Comparison of ENCODE assay signal across 19 mouse cellular contexts in genomic region chr5:30519494-30519893, GRCm38 (mm10). TPM values are rescaled to one million over a fixed set of nuclear protein-coding genes. Genes with fewer than 3 reads are reported as not detected.
DNase-seq lines count a peak whose midpoint lies in the region; ATAC-seq and TF ChIP-seq lines count a peak whose summit lies in the region.
"Had no signal": no experiment of that assay in that cellular context is flagged by ENCODE, and none has a peak within 500 bp of the region (broad histone marks: within the 10 kb centered on the region; RNA-seq: fewer than 3 reads in every experiment).

No protein-coding gene starts in this region.

- peaks cover 29% of the 10 kb centered on the region for H3K4me1 ChIP-seq in heart, embryonic 10.5 days
- peaks cover 20% of the 10 kb centered on the region for H3K4me1 ChIP-seq in lung, embryonic 14.5 days (ENCODE audit: insufficient read depth)
- peaks cover 1% of the 10 kb centered on the region; the same call in 1 of the 2 replicates for H3K4me1 ChIP-seq in bone marrow, adult 2 months (ENCODE audit: control insufficient read depth, insufficient read depth, low read length)
- peaks cover 37% of the 10 kb centered on the region for H3K4me1 ChIP-seq in liver, embryonic 13.5 days (replicated peaks)

- no peak for DNase-seq in heart, embryonic 10.5 days (ENCODE audit: low spot score)
- DNase-seq in heart, postnatal 10 days: no peak
- DNase-seq in lung, embryonic 14.5 days: peak; percentile 46
- DNase-seq in lung, postnatal 10 days: no peak
- DNase-seq in liver, embryonic 13.5 days: no peak
- no peak for DNase-seq in heart, postnatal 14 days
- DNase-seq: cerebellum, adult 11 months; layer of hippocampus, adult 9-11 months; midbrain, embryonic 14.5 days; spleen, adult 18-20 months had no signal

- no peaks in the 10 kb centered on the region for H3K36me3 ChIP-seq in heart, embryonic 10.5 days
- no peaks in the 10 kb centered on the region for H3K36me3 ChIP-seq in lung, embryonic 14.5 days (ENCODE audit: insufficient read depth)
- H3K36me3 ChIP-seq in liver, embryonic 13.5 days: no peaks in the 10 kb centered on the region
- H3K36me3 ChIP-seq: G1E had no signal

- no peak for TF ChIP-seq CTCF in lung, embryonic 14.5 days (IDR thresholded peaks at IDR 0.05; ENCODE audit: low read depth)
- TF ChIP-seq CTCF in bone marrow, adult 2 months (IDR thresholded peaks at IDR 0.05; ENCODE audit: control insufficient read depth, insufficient read depth, low read length): no peak

- WGBS in heart, embryonic 10.5 days: 40% methylated on average over 7 of the region's 7 CpGs
- WGBS in lung, embryonic 14.5 days: 17% methylated on average over 7 of the region's 7 CpGs
- WGBS in bone marrow, adult 2 months: 62% methylated on average over 7 of the region's 7 CpGs
- 42% methylated on average over 7 of the region's 7 CpGs for WGBS in liver, embryonic 13.5 days (ENCODE audit: insufficient replicate concordance)

- no peak overlapping the region for H3K4me2 ChIP-seq in lung, embryonic 14.5 days
- no peak overlapping the region for H3K4me2 ChIP-seq in liver, embryonic 13.5 days

- H3K4me3 ChIP-seq in heart, embryonic 10.5 days: no peak overlapping the region
- no peak overlapping the region for H3K4me3 ChIP-seq in lung, embryonic 14.5 days (ENCODE audit: low read depth, low read length)
- H3K4me3 ChIP-seq in bone marrow, adult 2 months (replicated peaks; ENCODE audit: control insufficient read depth, low read depth, low read length): no peak overlapping the region
- H3K4me3 ChIP-seq in liver, embryonic 13.5 days (replicated peaks): no peak overlapping the region

- no peaks in the 10 kb centered on the region for H3K27me3 ChIP-seq in heart, embryonic 10.5 days (ENCODE audit: insufficient read depth, poor library complexity, severe bottlenecking)
- no peaks in the 10 kb centered on the region for H3K27me3 ChIP-seq in lung, embryonic 14.5 days (ENCODE audit: insufficient read depth, low read length)
- H3K27me3 ChIP-seq in liver, embryonic 13.5 days: no peaks in the 10 kb centered on the region

- intact Hi-C loops in heart, postnatal 10 days (cut with DNase I): loop anchor here (5.0 to 10.0 kb wide), 3 partner anchors 68 to 255 kb away; partner anchors contain the start of gene Kcnk3
- intact Hi-C loops in heart, postnatal 14 days (cut with DNase I): loop anchor here (5.0 to 10.0 kb wide), 2 partner anchors 68 to 255 kb away; partner anchors contain the start of gene Kcnk3

- H3K9ac ChIP-seq in lung, embryonic 14.5 days: no peak overlapping the region
- peak overlapping the region; percentile 15; the same call in 1 of the 2 replicates for H3K9ac ChIP-seq in liver, embryonic 13.5 days

- TF ChIP-seq POLR2A in bone marrow, adult 2 months (IDR thresholded peaks at IDR 0.05; ENCODE audit: borderline replicate concordance, control insufficient read depth, low read depth, low read length): no peak

- peak; percentile 63; the same call in 1 of the 2 replicates for ATAC-seq in lung, embryonic 14.5 days (ENCODE audit: insufficient read depth)
- no peak for ATAC-seq in liver, embryonic 13.5 days (ENCODE audit: low read depth)

- peak overlapping the region; percentile 62; the same call in 1 of the 2 replicates for H3K27ac ChIP-seq in heart, embryonic 10.5 days
- H3K27ac ChIP-seq in lung, embryonic 14.5 days (ENCODE audit: low read depth): peak overlapping the region; percentile 84
- 0 out of 2 replicates have a peak overlapping the region, but pooled peaks have one; percentile 18 for H3K27ac ChIP-seq in bone marrow, adult 2 months (ENCODE audit: control insufficient read depth, insufficient read depth, low read depth, low read length, poor library complexity)
- peak overlapping the region; percentile 77 for H3K27ac ChIP-seq in liver, embryonic 13.5 days
- H3K27ac ChIP-seq: kidney, postnatal 0 days had no signal

- H3K9me3 ChIP-seq in heart, embryonic 10.5 days: no peaks in the 10 kb centered on the region
- H3K9me3 ChIP-seq in lung, embryonic 14.5 days (ENCODE audit: low read depth, low read length): no peaks in the 10 kb centered on the region
- H3K9me3 ChIP-seq in liver, embryonic 13.5 days (replicated peaks): no peaks in the 10 kb centered on the region
- H3K9me3 ChIP-seq: G1E had no signal

RNA-seq across cellular contexts. Expression of gene Cib4, which starts 26.1 kb away (rescaled TPM):
- not detected in 2 replicates for polyA plus RNA-seq in heart, embryonic 10.5 days (2016; fragmentation: Nextera tagmentation; extraction: Ambion mirVana)
- not detected for total RNA-seq in heart, postnatal 10 days (2021)
- 0.26 TPM in 1 of 2 replicates, not detected in the other for polyA plus RNA-seq in lung, embryonic 14.5 days (2014; fragmentation: Nextera tagmentation; extraction: Ambion mirVana)
- polyA plus RNA-seq in bone marrow, adult 2 months (2011; ENCODE audit: insufficient read depth, insufficient read length, low replicate concordance, missing spikeins): not detected in 2 replicates
- polyA plus RNA-seq in liver, embryonic 13.5 days (2015; fragmentation: Nextera tagmentation; extraction: Ambion mirVana): not detected in 2 replicates
- not detected for total RNA-seq in heart, postnatal 14 days (2021)
- total RNA-seq: G1E had no signal
- polyA plus RNA-seq: cortical plate, adult 2 months; frontal cortex, adult 2 months; G1E; heart, embryonic 14.5 days; kidney, postnatal 0 days; limb, embryonic 11.5 days; midbrain, embryonic 14.5 days; neural tube, embryonic 11.5 days had no signal

RNA-seq across cellular contexts. Expression of gene 1700001C02Rik, which starts 53.6 kb away (rescaled TPM):
- not detected in 2 replicates for polyA plus RNA-seq in heart, embryonic 10.5 days (2016; fragmentation: Nextera tagmentation; extraction: Ambion mirVana)
- not detected for total RNA-seq in heart, postnatal 10 days (2021)
- polyA plus RNA-seq in lung, embryonic 14.5 days (2014; fragmentation: Nextera tagmentation; extraction: Ambion mirVana): not detected in 2 replicates
- polyA plus RNA-seq in bone marrow, adult 2 months (2011; ENCODE audit: insufficient read depth, insufficient read length, low replicate concordance, missing spikeins): not detected in 2 replicates
- not detected in 2 replicates for polyA plus RNA-seq in liver, embryonic 13.5 days (2015; fragmentation: Nextera tagmentation; extraction: Ambion mirVana)
- total RNA-seq in heart, postnatal 14 days (2021): not detected
- total RNA-seq: adrenal gland, postnatal 25 days; G1E had no signal
- polyA plus RNA-seq: frontal cortex, adult 2 months; G1E; heart, embryonic 14.5 days; kidney, postnatal 0 days; limb, embryonic 11.5 days; neural tube, embryonic 11.5 days had no signal

RNA-seq across cellular contexts. Expression of gene Otof, which starts 57.8 kb away (rescaled TPM):
- 0.15 and 0.21 TPM in 2 replicates for polyA plus RNA-seq in heart, embryonic 10.5 days (2016; fragmentation: Nextera tagmentation; extraction: Ambion mirVana)
- under 1 TPM in 1 of 2 experiments, not detected in 1; 0.02 TPM for total RNA-seq in heart, postnatal 10 days (2021)
- 1.4 and 1.7 TPM in 2 replicates for polyA plus RNA-seq in lung, embryonic 14.5 days (2014; fragmentation: Nextera tagmentation; extraction: Ambion mirVana)
- not detected in 2 replicates for polyA plus RNA-seq in bone marrow, adult 2 months (2011; ENCODE audit: insufficient read depth, insufficient read length, low replicate concordance, missing spikeins)
- polyA plus RNA-seq in liver, embryonic 13.5 days (2015; fragmentation: Nextera tagmentation; extraction: Ambion mirVana): 0.02 TPM in 1 of 2 replicates, not detected in the other
- total RNA-seq in heart, postnatal 14 days (2021): not detected
- polyA plus RNA-seq: G1E; limb, embryonic 11.5 days had no signal

Comparison
In these comparisons a context has a peak if more than half of its experiments do, and no peak if none do; other contexts are left out.
1. H3K27ac ChIP-seq: peak in every context shown above with its lines; median percentile 84 in lung, embryonic 14.5 days; 77 in liver, embryonic 13.5 days; 62 in heart, embryonic 10.5 days; 18 in bone marrow, adult 2 months.